Mouse (Mus musculus) CD4-positive, CD25-positive, alpha-beta regulatory T cell, adult 4 months (primary cell): ENCODE results near the gene Vps39. TPM values are rescaled to one million over a fixed set of nuclear protein-coding genes. Genes with fewer than 3 reads are reported as not detected.

ENCODE experiments used
- ATAC-seq: one replicate; pipeline ENCODE4 v1.8.0; 2017
- polyA plus RNA-seq, 2 experiments: library from polyadenylated mRNA; unstranded; fragments of 100-300 nt; shearing (Covaris generic); gene quantifications; one replicate each; pipeline ENCODE4 v1.2.1; 2017

Vps39 gene
- 10 to 100 TPM; 32.2 to 36.4 TPM for polyA plus RNA-seq

DNA sequence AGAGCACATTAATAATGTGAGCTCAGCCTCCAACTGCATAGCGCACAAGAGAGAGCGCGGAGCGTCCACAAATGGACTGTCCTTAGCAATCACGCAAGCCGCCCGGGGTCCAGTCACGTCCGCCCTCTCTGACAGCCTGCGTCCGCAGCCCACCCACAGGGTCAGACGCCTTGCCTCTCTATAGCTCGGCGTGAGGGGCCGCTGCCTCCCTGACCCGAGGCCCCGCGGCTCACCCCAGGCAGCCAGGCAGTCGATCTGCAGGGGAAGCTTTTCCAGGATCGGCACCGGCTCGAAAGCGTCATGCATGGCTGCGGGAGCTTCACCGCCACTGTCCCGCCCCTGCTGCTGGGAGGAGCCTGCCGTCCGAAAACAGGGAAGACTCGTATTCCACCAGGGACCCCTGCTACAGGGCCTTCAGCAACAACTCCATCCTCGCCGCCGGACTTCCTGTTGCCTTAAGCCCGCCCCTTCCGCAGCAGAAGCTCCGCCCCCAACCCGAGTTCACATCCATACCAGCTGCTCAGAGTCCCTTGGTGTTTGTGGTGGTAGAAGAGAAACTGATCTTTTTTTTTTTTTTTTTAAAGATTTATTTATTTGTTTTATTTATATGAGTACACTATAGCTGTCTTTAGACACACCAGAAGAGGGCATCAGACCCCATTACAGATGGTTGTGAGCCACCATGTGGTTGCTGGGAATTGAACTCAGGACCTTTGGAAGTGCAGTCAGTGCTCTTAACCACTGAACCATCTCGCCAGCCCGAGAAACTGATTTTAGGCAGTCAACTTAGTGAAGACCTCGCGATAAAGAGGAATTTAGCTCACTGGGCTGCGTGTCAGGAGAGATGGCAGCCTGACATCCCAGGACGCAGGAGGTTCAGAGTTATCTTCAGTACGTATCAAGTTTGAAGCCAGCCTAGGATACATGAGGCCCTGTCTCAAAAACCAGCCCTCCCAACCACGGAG is at the start of gene Vps39:
Gene Vps39 (minus strand): TSS at position 456 of the 965 bp plus-strand sequence.
- ATAC-seq = peak; percentile 100

DNA sequence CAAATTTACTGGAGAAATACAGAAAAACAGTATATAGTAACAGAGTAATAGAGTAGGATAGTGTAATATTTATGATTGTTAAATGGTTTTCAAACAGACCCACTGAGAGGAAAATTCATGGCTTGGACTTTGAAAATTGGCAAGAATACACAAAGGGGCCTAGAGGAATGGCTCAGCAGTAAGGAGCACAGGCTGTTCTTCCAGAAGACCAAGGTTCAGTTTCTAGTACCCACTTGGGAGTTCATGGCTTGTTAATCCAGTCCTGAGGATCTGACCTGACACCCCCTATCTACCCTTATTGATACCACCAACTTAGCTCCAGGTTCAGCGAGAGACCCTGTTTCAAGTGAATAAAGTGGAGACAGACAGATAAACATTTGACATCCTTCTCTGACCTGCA is 45.0 kb upstream of the Vps39 start:
- no peak for ATAC-seq

DNA sequence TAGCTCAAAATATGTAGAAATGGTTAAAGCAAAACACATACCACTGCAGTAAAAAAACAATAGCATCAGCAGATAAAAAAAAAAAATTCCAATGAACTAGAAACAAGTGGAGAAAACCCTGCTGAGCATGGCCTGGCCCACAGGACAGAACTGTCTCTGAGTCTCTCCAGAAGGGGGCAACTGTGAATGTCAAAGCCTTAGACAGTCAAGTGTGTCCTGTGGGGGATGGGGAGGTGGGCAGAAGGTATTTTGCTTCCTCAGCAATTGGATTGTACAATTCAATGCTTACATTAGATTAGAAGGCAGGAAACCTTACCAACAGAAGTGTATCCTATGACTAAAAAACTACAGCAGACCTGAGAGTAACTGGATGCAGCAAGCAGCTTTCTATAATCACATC is 39.5 kb upstream of the Vps39 start:
- no peak for ATAC-seq

DNA sequence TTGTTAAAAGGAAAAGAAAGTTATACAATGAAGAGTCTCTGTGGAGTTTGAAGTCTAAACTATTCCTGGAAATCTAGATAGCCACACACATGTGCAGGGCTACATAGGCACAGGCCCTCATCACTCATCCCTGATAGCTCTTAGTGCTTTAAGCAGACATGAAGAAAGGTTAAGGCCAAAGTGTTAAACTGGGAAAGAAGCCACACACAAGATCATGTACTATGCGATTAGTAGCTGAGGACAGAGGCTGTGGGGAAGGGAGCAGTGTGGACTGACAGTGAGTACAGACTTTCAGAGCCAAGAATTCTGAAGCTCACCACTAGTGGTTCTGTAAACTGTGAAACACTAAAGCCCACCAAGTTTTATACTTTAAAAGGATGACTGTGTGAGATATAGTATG is 38.0 kb upstream of the Vps39 start:
- no peak for ATAC-seq

DNA sequence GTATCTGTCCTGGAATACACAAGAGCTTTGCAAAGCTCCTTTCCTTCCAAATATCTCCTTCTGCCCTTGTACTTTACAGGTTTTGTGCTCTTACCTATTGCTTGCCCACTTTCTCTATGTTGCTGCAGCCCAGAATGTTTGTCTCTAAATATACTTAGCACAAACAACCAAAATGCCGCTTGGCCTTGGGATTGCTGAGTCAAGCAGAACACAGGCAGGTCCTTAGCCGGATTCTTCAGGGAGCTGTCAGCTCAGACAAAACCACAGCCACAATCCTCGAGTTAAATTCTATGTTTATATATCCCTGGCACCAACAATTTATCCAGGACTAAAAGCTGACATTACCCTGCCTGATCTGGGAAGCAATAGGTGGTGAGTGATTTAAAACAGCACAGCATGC is 36.4 kb upstream of the Vps39 start:
- no peak for ATAC-seq

DNA sequence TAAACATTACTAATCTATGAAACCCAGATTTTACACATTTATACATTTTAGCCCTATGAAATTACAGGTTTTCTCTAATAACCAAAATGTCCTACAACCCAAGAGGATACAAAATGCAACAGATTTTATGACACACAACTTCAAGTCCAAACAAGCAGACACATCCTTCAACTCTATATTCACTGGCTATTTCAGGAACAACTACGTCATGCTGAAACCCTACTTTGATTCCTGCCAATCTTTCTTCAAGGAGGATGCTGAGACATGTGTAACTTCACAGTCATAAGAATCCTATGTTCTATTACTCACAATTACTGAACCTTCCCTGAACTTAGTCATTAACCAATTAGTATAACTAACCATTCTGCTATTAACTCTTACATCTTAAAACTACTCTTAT is 34.4 kb upstream of the Vps39 start:
- ATAC-seq = no peak

DNA sequence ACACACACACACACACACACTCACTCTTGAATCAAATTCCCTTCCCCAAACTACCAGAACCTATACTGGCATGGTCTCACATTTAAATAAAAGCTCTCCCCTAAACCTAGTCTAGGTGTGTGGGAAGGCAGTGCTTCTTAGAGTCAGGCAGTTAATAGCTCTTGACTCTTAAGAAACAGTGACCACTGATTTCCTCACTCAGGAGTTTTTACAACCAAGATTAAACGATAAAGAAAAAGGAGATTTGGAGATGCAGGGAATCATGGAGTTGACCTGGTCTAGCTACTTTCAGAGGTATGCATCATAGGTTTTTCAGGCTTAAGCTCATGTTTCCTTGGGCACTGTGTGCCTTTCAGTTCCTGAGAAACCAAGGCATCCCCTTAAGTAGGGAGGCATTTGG is 33.3 kb upstream of the Vps39 start:
- ATAC-seq = no peak

DNA sequence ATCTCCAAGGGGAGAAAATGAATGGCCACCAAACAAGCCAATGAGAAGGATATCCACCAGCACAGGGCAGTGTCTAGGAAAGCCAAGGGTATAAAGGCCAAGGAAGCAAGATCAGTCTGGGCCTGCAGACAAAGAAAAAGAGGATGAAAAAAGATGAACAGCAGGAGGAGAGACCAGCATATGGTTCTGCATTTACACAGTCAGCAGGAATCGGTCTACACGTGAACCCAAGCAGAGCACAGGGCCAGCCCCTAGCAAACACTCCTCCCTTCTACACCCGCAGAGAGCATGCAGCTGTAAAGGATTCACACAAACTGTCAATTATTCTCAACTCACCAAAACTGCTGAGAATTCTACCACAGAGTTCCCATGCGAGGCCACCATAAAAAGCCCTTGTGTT is 20.9 kb upstream of the Vps39 start:
- no peak for ATAC-seq

DNA sequence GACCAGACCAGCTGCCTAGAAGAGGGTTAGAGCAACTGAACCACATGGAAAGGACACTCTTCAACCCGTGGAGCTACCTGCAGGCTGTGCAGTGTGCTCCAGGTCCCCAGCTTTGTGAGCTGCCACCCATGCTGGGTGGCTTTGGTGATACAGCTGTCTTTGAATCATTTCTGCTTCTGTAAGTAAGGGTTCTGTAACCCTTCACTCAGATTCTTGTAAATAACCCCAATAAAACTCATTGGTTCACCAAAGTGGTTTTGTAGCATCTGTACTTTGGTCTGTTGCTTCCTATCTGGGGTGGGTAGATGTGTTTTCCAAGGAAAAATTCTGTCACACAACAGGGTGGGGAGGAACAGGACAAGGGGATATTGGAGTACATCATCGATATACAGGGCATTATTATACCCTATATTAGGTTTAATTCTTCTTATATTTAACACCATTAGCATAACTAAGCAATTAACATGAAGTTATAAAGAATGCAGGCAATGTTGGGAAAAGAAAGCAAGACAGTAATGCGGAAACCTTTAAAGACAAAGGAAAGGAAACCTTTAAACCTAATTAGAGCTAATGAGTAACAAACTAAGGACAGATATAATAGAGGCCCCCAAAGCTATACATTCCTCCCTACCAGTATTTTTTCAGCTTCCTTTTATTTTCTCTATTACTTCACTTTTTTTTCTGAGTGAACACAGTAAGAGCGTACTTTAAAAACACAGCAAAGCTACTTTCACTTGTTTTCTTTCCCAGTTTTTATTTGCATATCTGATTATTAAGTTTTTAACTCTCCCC is 14.7 kb upstream of the Vps39 start:
- no peak for ATAC-seq

DNA sequence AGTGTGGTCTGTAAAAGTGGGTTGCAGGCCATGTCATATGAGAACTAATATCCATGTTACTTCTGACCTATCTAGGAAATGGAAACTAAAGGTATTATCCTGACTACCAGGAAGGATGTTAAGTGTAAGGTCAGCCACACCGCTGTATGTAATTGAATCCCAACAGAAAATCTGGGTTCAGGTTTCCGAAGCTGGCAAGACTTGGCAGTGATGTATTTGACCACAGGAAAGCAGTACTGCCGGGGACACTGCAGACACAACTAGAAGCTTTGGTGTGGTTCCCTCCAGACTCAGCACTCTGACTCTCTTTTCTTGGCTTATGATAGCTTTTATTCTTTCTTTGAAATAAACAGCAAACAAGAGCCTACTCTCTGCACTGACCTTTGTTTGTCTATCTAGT is 13.6 kb upstream of the Vps39 start:
- ATAC-seq = no peak

DNA sequence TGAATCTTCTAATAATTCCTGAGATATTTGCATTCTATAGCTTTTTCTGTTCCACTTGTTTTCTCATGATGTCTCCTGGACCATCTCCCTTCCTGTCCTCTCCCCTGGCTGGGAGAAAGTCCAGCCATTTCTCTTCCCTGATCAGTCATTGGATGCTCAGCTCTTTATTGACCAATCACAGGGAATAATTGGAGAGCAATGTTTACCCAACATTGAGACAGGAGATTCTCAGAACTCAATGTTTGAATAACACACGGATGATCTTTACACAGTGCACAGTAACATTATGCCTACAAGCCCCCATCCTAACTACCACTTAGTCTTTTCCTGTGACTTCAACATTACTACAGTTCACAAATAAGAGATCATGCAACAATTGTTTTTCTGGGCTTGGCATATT is 7.5 kb upstream of the Vps39 start:
- ATAC-seq = no peak

DNA sequence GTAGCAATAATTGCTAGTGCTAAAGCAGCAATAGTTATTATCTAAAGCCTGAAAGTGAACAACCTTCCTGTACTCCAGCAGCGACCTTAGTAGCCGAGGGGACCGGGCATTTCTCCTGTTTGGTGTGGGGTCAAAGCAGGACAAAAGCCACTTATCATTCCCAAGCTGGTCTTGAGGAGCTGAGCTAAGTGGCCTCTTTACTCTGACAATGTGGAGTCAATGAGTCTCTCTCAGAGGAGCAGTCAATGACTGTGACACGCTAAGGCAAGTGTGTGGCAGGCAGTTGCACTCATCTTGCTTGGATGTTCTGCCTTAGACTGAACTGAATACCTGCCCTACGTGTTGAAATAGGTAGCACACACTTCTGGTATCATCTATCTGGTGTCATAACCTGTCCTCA is 1.6 kb downstream of the Vps39 start:
- ATAC-seq = no peak

DNA sequence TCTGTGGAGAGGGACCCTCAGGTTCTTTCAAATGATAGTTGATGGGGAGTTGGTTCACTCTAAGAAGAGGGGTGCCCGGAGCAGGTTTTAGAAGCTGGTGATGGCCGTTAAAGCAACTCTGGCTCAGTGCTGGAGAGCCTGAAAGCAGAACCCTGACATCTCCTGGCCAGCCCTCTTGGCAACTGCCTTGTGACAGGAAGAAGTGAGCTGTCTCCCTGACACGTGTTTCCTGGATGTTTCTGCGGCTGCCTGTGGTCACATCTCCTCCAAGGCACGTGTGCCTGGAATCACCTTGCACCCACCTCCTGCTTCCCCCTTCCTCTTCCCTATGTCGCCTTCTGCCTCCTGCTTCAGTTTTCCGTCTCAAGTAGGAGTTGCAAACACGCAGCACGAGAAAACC is 4.8 kb downstream of the Vps39 start:
- ATAC-seq = peak; percentile 36

DNA sequence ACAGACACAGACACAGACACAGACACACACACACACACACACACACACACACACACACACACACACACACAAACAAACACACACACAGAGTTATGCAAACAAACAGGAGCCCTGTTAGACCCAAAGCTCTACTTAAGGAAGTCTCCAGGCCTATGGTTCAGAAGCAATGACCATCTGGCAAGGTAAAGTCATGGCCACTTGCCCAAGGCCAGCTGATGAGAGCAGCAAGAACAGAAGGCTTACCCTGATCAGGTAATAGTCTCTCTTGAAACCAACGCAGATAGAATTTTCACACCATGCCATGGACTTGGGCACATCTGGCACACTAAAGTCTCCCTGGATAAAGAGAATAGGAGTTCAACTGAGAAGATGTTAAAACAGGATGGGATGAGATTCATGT is 11.2 kb downstream of the Vps39 start:
- ATAC-seq = no peak

DNA sequence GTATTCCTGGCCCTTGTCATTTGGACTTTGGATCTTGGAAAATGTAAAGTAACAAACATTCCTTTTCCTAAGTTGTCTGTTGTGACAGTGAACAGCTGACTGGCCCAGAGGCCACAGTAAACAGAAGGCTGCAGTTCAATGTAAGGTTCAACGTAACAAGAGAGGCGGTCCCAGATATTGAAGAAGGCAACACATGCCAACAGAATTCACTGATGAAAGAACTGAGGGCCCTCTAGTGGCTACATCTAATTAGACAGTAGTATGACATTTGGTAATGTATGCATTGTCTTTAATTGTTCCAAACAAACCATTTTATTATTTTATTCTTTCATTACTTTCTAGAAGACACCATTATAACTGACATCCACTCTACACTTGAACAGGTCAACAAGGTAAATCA is 15.1 kb downstream of the Vps39 start:
- no peak for ATAC-seq

DNA sequence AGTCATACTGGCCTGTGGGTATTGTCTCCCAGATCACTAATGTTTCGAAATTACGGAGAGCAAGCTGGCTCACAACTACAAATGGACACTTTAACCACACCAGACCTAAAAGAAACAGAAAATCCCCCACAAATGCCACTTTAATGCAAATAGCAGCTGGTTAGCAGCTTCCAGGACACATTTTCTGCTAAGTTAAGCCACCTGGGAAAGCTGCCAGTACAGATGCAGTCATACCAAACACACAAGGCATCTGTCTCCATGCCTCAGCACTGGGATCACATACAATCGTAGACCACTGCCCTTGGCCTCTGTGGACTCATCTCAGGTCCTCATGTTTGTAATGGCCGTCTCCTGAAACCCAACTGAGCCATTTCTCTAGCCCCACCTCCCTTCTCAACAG is 21.4 kb downstream of the Vps39 start:
- no peak for ATAC-seq

DNA sequence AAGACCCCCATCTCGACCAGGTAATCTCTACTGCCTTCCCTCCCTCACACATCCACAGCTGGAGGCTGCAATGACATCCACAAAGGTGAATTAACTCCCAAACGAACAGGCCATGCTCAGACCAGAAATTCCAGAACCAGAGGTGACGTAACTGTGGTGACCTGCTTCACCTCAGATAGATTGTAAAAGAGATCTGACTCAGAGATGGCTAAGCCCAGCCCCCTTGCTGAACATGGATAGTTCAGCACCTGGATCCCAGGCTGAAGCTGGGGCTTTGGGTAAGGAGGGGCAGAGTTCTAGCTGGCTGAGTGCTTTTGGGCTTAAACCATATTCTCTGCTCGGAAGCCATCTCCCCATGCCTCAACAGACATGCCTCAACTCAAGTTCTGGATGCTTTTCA is 37.9 kb downstream of the Vps39 start:
- no peak for ATAC-seq

DNA sequence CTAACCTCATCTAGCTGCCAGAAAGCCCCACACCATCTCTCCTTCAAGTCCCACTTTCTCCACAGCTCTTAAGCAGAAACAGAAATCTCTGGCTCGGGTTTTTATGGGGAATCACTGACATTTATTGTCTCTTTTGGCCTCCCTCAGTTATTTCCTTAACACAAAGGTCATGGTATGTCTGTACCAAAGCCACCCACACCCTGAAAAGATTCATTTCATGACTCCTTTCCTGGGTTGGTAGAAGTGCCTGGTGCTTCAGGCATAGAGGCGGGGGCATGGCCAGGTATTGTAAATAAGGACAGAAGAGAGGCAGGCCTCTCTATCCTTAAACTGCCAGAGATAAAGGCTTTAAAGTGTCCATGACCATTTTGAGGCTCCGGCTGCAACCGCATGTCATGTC is 38.5 kb downstream of the Vps39 start:
- no peak for ATAC-seq

DNA sequence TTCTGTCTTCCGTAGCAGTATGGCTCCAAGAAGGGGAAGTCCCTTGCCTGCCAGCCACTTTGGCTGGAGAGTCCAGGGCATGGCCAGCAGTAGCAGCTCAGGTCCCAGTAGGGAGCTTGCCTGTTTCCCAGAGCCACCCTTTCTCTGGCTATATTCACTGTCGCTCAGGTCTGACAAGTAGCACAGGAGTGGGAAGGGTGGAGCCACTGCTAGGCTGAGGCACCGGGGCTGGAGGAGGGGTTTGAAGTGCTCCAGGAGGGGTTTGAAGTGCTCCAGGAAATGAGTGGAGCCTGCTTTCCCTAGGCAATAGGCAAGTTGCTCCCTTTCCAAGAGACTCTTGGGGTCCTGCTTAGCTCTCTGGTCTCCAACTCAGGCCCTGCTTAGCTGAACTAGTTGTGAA is 39.0 kb downstream of the Vps39 start, which contains the start of gene Pla2g4f:
Gene Pla2g4f (minus strand): TSS at position 190 of the 400 bp plus-strand sequence.
- no peak for ATAC-seq

DNA sequence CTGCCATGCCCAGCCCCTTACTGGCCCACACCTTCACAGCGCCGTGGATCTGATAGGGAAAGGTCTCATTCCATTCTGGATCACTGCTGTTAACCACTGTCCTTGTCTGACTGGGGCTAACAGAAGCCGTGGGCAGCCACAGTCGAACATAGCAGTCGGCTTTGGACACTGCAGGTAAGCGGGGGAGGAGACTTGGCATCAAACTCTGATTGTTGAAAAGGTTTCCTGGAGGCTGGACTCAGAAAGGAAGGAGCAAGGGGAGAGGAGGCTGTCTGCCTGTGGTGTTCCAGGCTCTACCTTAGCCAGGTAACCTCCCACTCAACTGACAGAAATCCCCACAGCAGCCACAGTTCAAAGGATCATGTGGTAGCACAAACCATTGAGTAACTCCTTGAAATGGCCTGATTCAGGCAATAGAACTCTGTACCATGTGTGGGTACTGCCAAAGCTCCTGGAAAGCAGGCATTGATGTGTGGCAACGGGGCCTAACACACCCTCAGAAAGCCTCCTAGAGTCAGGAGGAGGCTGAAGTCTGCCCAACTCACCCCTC is 40.6 kb downstream of the Vps39 start:
- no peak for ATAC-seq

DNA sequence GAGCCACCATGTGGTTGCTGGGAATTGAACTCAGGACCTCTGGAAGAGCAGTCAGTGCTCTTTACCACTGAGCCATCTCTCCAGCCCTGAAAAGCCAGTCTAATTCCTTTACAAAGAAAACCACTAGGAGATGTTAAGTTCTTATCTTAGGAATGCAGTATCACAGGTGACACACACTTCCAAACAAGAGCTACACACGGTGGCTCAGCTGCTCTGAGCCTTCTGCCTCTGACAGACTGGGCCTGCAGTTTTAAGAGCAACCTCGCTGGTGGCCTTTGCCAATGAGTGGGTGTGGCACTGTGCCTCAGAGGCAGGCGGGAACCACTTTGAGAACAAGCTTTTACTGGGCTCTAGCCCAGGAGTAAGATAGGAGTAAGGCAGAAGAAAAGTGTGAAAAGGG is 48.8 kb downstream of the Vps39 start:
- no peak for ATAC-seq

DNA sequence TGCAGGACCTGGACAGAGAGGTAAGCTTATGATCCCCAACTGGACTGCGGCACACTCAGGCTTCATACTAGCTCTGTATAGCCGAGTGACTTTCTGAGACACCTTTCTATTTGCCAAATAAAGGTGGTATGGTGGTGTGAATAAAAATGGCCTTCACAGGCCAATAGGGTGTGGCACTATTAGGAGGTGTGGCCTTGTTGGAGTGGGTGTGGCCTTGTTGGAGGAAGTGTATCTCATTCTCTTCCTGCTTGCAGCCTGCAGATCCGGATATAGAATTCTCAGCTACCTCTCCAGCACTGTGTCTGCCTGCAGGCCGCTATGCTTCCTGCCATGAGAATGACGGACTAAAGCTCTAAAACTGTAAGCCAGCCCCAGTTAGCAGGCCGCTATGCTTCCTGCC is 51.9 kb downstream of the Vps39 start:
- ATAC-seq = no peak

DNA sequence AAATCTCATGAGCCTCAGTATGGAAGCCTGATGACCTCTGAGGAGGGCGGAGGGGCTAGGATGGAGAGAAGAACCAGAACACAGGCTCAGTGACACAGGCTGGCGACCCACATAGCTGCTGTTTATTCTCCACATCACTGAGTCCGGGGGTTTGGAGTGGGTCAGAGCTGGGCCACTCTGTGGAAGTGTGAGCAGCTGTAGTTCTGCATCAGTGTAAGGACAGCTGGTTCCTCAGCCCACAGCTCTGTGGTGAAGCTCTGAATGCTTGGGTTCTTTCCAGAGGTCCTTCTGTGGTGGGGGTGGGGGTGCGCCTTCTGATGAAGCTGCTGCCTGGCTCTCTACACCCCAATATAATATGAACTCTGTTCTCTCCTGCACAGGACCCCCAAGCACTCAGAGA is 53.1 kb downstream of the Vps39 start:
- no peak for ATAC-seq

DNA sequence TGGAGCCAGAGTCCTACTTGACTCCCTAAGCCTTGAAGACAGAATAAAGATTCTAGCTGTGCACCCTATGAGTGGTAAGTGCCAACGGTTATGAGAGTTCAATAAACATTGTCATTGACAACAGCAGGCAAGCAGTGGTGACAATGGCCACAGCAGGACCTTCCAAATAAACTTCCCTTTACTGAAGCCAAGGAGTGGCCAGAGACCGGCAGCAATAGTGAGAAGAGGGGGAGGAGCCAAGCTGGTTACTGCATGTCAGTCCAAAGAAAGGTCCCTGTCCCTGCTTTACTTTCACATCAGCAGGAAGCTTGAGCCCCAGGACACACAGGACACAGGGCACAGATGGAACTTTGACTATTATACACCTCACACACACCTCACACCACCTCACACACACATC is 56.8 kb downstream of the Vps39 start:
- ATAC-seq = no peak
